Comparison of ENCODE assay signal across 10 mouse cellular contexts in genomic region chr14:86484247-86484646, GRCm38 (mm10).
DNase-seq lines count a peak whose midpoint lies in the region; ATAC-seq and TF ChIP-seq lines count a peak whose summit lies in the region.
"Had no signal": no experiment of that assay in that cellular context is flagged by ENCODE, and none has a peak within 500 bp of the region (broad histone marks: within the 10 kb centered on the region; RNA-seq: fewer than 3 reads in every experiment).

No protein-coding gene starts in this region.

- TF ChIP-seq EP300 in lung, postnatal 0 days (IDR thresholded peaks at IDR 0.05), result no peak
- TF ChIP-seq EP300 in stomach, postnatal 0 days (optimal IDR thresholded peaks at IDR 0.05), result no peak

- H3K4me3 ChIP-seq in kidney, embryonic 15.5 days (replicated peaks), result no peak overlapping the region
- H3K4me3 ChIP-seq in lung, postnatal 0 days (ENCODE audit: low read depth, low read length), result no peak overlapping the region
- H3K4me3 ChIP-seq in stomach, postnatal 0 days (ENCODE audit: low read depth, low read length), result no peak overlapping the region
- H3K4me3 ChIP-seq: embryonic facial prominence, embryonic 12.5 days; limb, embryonic 13.5 days had no signal

- DNase-seq in adrenal gland, adult 8-10 months, result peak; percentile 12
- no peak for DNase-seq in adrenal gland, adult 2 months
- DNase-seq in kidney, postnatal 25 days, result peak; percentile 34 to 66
- peak; percentile 44 to 45 for DNase-seq in cerebellum, postnatal 36 days
- DNase-seq in lung, postnatal 0 days (ENCODE audit: low spot score), result peak; percentile 5
- DNase-seq in neural tube, embryonic 10.5 days (ENCODE audit: extremely low spot score, low spot score), result no peak
- DNase-seq in stomach, postnatal 0 days (ENCODE audit: low spot score), result no peak

- no peak overlapping the region for H3K9ac ChIP-seq in kidney, embryonic 15.5 days
- H3K9ac ChIP-seq in lung, postnatal 0 days (replicated peaks; ENCODE audit: low read depth), result no peak overlapping the region
- no peak overlapping the region for H3K9ac ChIP-seq in stomach, postnatal 0 days (ENCODE audit: low read length)
- H3K9ac ChIP-seq: embryonic facial prominence, embryonic 12.5 days; limb, embryonic 13.5 days had no signal

- no peaks in the 10 kb centered on the region for H3K27me3 ChIP-seq in kidney, embryonic 15.5 days
- H3K27me3 ChIP-seq in lung, postnatal 0 days (replicated peaks; ENCODE audit: insufficient read depth, low read length), result no peaks in the 10 kb centered on the region
- no peaks in the 10 kb centered on the region for H3K27me3 ChIP-seq in stomach, postnatal 0 days (ENCODE audit: control insufficient read depth, insufficient read depth, low read length)
- H3K27me3 ChIP-seq: embryonic facial prominence, embryonic 12.5 days; limb, embryonic 13.5 days had no signal

- H3K4me2 ChIP-seq in kidney, embryonic 15.5 days, result no peak overlapping the region
- H3K4me2 ChIP-seq in lung, postnatal 0 days (replicated peaks; ENCODE audit: low read depth, low read length), result no peak overlapping the region
- H3K4me2 ChIP-seq in stomach, postnatal 0 days (replicated peaks; ENCODE audit: low read depth), result no peak overlapping the region
- H3K4me2 ChIP-seq: embryonic facial prominence, embryonic 12.5 days; limb, embryonic 13.5 days had no signal

- ATAC-seq in kidney, embryonic 15.5 days (replicated peaks; ENCODE audit: low FRiP score), result no peak
- no peak for ATAC-seq in lung, postnatal 0 days
- no peak for ATAC-seq in stomach, postnatal 0 days (ENCODE audit: low FRiP score, low TSS enrichment)

- H3K9me3 ChIP-seq in kidney, embryonic 15.5 days (replicated peaks), result no peaks in the 10 kb centered on the region
- H3K9me3 ChIP-seq in lung, postnatal 0 days (ENCODE audit: low read length), result no peaks in the 10 kb centered on the region
- H3K9me3 ChIP-seq in stomach, postnatal 0 days (ENCODE audit: control insufficient read depth, low read length), result no peaks in the 10 kb centered on the region
- H3K9me3 ChIP-seq: embryonic facial prominence, embryonic 12.5 days; limb, embryonic 13.5 days had no signal

- 86% methylated on average over 5 of the region's 5 CpGs for WGBS in kidney, embryonic 15.5 days
- 57% methylated on average over 5 of the region's 5 CpGs for WGBS in lung, postnatal 0 days
- WGBS in stomach, postnatal 0 days, result 58% methylated on average over 5 of the region's 5 CpGs

- no peaks in the 10 kb centered on the region for H3K36me3 ChIP-seq in kidney, embryonic 15.5 days
- H3K36me3 ChIP-seq in lung, postnatal 0 days (ENCODE audit: insufficient read depth, low read length), result no peaks in the 10 kb centered on the region
- H3K36me3 ChIP-seq in stomach, postnatal 0 days (ENCODE audit: control insufficient read depth, insufficient read depth, low read length), result no peaks in the 10 kb centered on the region
- H3K36me3 ChIP-seq: embryonic facial prominence, embryonic 12.5 days; limb, embryonic 13.5 days had no signal

- H3K4me1 ChIP-seq in kidney, embryonic 15.5 days, result 0 out of 2 replicates have a peak, but pooled peaks cover 3% of the 10 kb centered on the region
- no peaks in the 10 kb centered on the region for H3K4me1 ChIP-seq in lung, postnatal 0 days (ENCODE audit: insufficient read depth, low read depth, low read length)
- H3K4me1 ChIP-seq in stomach, postnatal 0 days (replicated peaks; ENCODE audit: control insufficient read depth, insufficient read depth), result no peaks in the 10 kb centered on the region
- H3K4me1 ChIP-seq: embryonic facial prominence, embryonic 12.5 days; limb, embryonic 13.5 days had no signal

- no peak for TF ChIP-seq CTCF in lung, postnatal 0 days (IDR thresholded peaks at IDR 0.05)
- no peak for TF ChIP-seq CTCF in stomach, postnatal 0 days (IDR thresholded peaks at IDR 0.05; ENCODE audit: low read depth)

- H3K27ac ChIP-seq in kidney, embryonic 15.5 days, result no peak overlapping the region
- H3K27ac ChIP-seq in lung, postnatal 0 days (ENCODE audit: low read length), result no peak overlapping the region
- H3K27ac ChIP-seq in stomach, postnatal 0 days (replicated peaks), result no peak overlapping the region
- H3K27ac ChIP-seq: embryonic facial prominence, embryonic 12.5 days; limb, embryonic 13.5 days had no signal

Comparison
In these comparisons a context has a peak if more than half of its experiments do, and no peak if none do; other contexts are left out.
1. DNase-seq: peak in adrenal gland, adult 8-10 months (single experiment), kidney, postnatal 25 days (2 of 2), cerebellum, postnatal 36 days (2 of 2) and lung, postnatal 0 days (single experiment); none in adrenal gland, adult 2 months (single experiment), neural tube, embryonic 10.5 days (single experiment) and stomach, postnatal 0 days (single experiment).